Mouse (Mus musculus) mammary gland, adult 2 months (tissue): ENCODE results near the gene Mrps15. TPM values are rescaled to one million over a fixed set of nuclear protein-coding genes. Genes with fewer than 3 reads are reported as not detected.

Experiments used
- polyA plus RNA-seq: library from polyadenylated mRNA; depleted of rRNA; stranded (reverse); fragments of >200 nt; gene quantifications from 2 replicates; pipeline ENCODE4 v1.2.3, GENCODE M21; 2012; ENCODE audit warnings: low replicate concordance; rRNA removed

Mrps15 gene
- 38.3 and 132 TPM in 2 replicates for polyA plus RNA-seq

GRCm38 (mm10) chr4:126046851-126047585, at the start of gene Mrps15:
TSS of gene Mrps15 (plus strand) at chr4:126046925.

GRCm38 (mm10) chr4:126024303-126024900, 22.3 kb upstream of the Mrps15 start, which contains the start of gene Csf3r:
TSS of gene Csf3r (plus strand) at chr4:126024550.

GRCm38 (mm10) chr4:126058134-126058996, 11.6 kb downstream of the Mrps15 start, which contains the start of gene Oscp1:
TSS of gene Oscp1 (plus strand) at chr4:126058565.

GRCm38 (mm10) chr4:126096464-126097111, 49.9 kb downstream of the Mrps15 start, which contains the start of gene Lsm10:
TSS of gene Lsm10 (plus strand) at chr4:126096623.

GRCm38 (mm10) chr4:126103590-126104068, 56.9 kb downstream of the Mrps15 start, which contains the start of gene Stk40:
TSS of gene Stk40 (plus strand) at chr4:126103957.

Other genes starting within 250 kb of the Mrps15 start
- gene Csf3r, start 22.4 kb upstream of the Mrps15 start, polyA plus RNA-seq: 8.3 and 11.9 TPM in 2 replicates
- 2.7 and 3.5 TPM in 2 replicates for gene Oscp1, start 11.6 kb downstream of the Mrps15 start, polyA plus RNA-seq
- gene Lsm10, start 49.7 kb downstream of the Mrps15 start, polyA plus RNA-seq: 47.2 and 68.1 TPM in 2 replicates
- 50.9 and 51.7 TPM in 2 replicates for gene Stk40, start 57.0 kb downstream of the Mrps15 start, polyA plus RNA-seq
- 52.3 and 163 TPM in 2 replicates for gene Eva1b, start 100.8 kb downstream of the Mrps15 start, polyA plus RNA-seq
- gene Sh3d21, start 116.6 kb downstream of the Mrps15 start, polyA plus RNA-seq: 2.3 and 2.7 TPM in 2 replicates
- 46.0 and 64.3 TPM in 2 replicates for gene Thrap3, start 155.8 kb downstream of the Mrps15 start, polyA plus RNA-seq
- 80.6 and 109 TPM in 2 replicates for gene Map7d1, start 209.4 kb downstream of the Mrps15 start, polyA plus RNA-seq
- gene Trappc3, start 215.4 kb downstream of the Mrps15 start, polyA plus RNA-seq: 33.2 and 49.2 TPM in 2 replicates
- gene Col8a2, start 239.9 kb downstream of the Mrps15 start, polyA plus RNA-seq: 0.36 and 0.53 TPM in 2 replicates